Mouse (Mus musculus) intestine, embryonic 14.5 days (tissue): ENCODE measurements around the gene Casp4. TPM values are rescaled to one million over a fixed set of nuclear protein-coding genes. Genes with fewer than 3 reads are reported as not detected.
A peak's percentile ranks its signal among the peaks of the same experiment; 100 is the strongest.

Experiments used
- ATAC-seq: fragments of 200-750 bp; cut with Nextera tagmentation; replicated peaks from 2 replicates; pipeline ENCODE4 v1.8.0; 2017; ENCODE audit warnings: low read depth, moderate number of reproducible peaks, moderate TSS enrichment, moderate library complexity; ENCODE audit not compliant: low FRiP score, low TSS enrichment
- DNase-seq: peaks from one replicate; pipeline ENCODE4 v3.0.0-alpha.2; 2018; ENCODE audit warnings: low spot score
- H3K27ac ChIP-seq: fragments of 300-500 bp; sonication (generic); 2 replicates; pipeline ENCODE4 v1.5.1; 2014; ENCODE audit warnings: low read depth, mild to moderate bottlenecking, control low read depth
- H3K27me3 ChIP-seq: fragments of 300-500 bp; sonication (generic); replicated peaks from 2 replicates; pipeline ENCODE4 v1.6.1; 2014; ENCODE audit warnings: low read length, control low read depth; ENCODE audit not compliant: control insufficient read depth, insufficient read depth
- H3K36me3 ChIP-seq: fragments of 300-500 bp; sonication (generic); 2 replicates; pipeline ENCODE4 v1.6.1; 2014; ENCODE audit warnings: low read length, control low read depth; ENCODE audit not compliant: control insufficient read depth, insufficient read depth
- H3K4me1 ChIP-seq: fragments of 300-500 bp; sonication (generic); replicated peaks from 2 replicates; pipeline ENCODE4 v1.6.1; 2014; ENCODE audit warnings: low read length, control low read depth, mixed read lengths; ENCODE audit not compliant: control insufficient read depth, insufficient read depth
- H3K4me2 ChIP-seq: fragments of 300-500 bp; sonication (generic); 2 replicates; pipeline ENCODE4 v1.6.1; 2014; ENCODE audit warnings: low read length
- H3K4me3 ChIP-seq: fragments of 300-500 bp; sonication (generic); 2 replicates; pipeline ENCODE4 v1.5.1; 2014; ENCODE audit warnings: low read depth, low read length, control low read depth, mixed read lengths
- H3K9ac ChIP-seq: fragments of 300-500 bp; sonication (generic); 2 replicates; pipeline ENCODE4 v1.6.1; 2014; ENCODE audit warnings: mild to moderate bottlenecking, low read length
- H3K9me3 ChIP-seq: fragments of 300-500 bp; sonication (generic); 2 replicates; pipeline ENCODE4 v1.6.1; 2016; ENCODE audit warnings: low read length, control low read depth; ENCODE audit not compliant: control insufficient read depth
- WGBS: fragments of 180-500 bp; shearing (Covaris S2); extraction: QIAGEN DNeasy Blood & Tissue Kit; methylation state at CpG from one replicate; pipeline ENCODE4 v1.1.7; 2014; 5-methylcytosine and 5-hydroxymethylcytosine counted together
- polyA plus RNA-seq: library from polyadenylated mRNA; unstranded; fragments of >200 nt; fragmentation: Nextera tagmentation; extraction: Ambion mirVana; gene quantifications from 2 replicates; pipeline ENCODE4 v1.2.1, GENCODE M21; 2014

Gene Casp4
- polyA plus RNA-seq, 1 experiment from 2014 or later: 1.9 TPM

GRCm38 (mm10) chr9:5298329-5299131 lies 10.1 kb upstream of the Casp4 start, which contains the start of gene Casp1:
Gene Casp1 (plus strand): TSS chr9:5298517.
- 75% methylated on average over 11 of the region's 11 CpGs for WGBS
- no peaks in the 10 kb centered on the region for H3K36me3 ChIP-seq
- no peaks in the 10 kb centered on the region for H3K4me1 ChIP-seq
- H3K27me3 ChIP-seq: no peaks in the 10 kb centered on the region
- H3K27ac ChIP-seq: no peak within 1 kb of the TSS
- no peak within 1 kb of the TSS for H3K4me2 ChIP-seq
- no peak within 1 kb of the TSS for H3K9ac ChIP-seq
- no peaks in the 10 kb centered on the region for H3K9me3 ChIP-seq
- no peak for DNase-seq
- H3K4me3 ChIP-seq: no peak within 1 kb of the TSS
- ATAC-seq: no peak

DNA sequence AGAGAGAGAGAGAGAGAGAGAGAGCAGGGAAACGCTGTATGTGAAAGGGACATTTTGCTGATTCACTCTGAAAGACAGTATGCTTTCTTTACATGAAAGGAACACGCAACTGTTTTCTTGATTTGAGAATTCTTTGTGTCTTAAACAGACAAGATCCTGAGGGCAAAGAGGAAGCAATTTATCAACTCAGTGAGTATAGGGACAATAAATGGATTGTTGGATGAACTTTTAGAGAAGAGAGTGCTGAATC lies 9.6 kb upstream of the Casp4 start:
- no peak overlapping the region for H3K27ac ChIP-seq

GRCm38 (mm10) chr9:5310112-5310511 lies 1.5 kb downstream of the Casp4 start:
- no peak overlapping the region for H3K9ac ChIP-seq
- H3K27ac ChIP-seq: no peak overlapping the region
- no peaks in the 10 kb centered on the region for H3K4me1 ChIP-seq
- ATAC-seq (no peak), DNase-seq (no peak)
- no peaks in the 10 kb centered on the region for H3K27me3 ChIP-seq
- no peaks in the 10 kb centered on the region for H3K36me3 ChIP-seq
- H3K4me3 ChIP-seq: no peak overlapping the region
- no peak overlapping the region for H3K4me2 ChIP-seq
- H3K9me3 ChIP-seq: no peaks in the 10 kb centered on the region

More for the DNA sequence above, 9.6 kb upstream of the Casp4 start:
- DNase-seq: no peak
- WGBS: 74% methylated on average over 2 of the region's 2 CpGs
- Histone ChIP-seq H3K27me3 (no peaks in the 10 kb centered on the region), H3K36me3 (no peaks in the 10 kb centered on the region), H3K4me3 (no peak overlapping the region), H3K9ac (no peak overlapping the region), H3K4me2 (no peak overlapping the region), H3K4me1 (no peaks in the 10 kb centered on the region), H3K9me3 (no peaks in the 10 kb centered on the region)
- no peak for ATAC-seq

- no peak for ATAC-seq
- Histone ChIP-seq H3K27ac (no peak overlapping the region), H3K4me1 (no peaks in the 10 kb centered on the region), H3K36me3 (no peaks in the 10 kb centered on the region), H3K27me3 (no peaks in the 10 kb centered on the region), H3K9ac (no peak overlapping the region), H3K4me2 (no peak overlapping the region), H3K9me3 (no peaks in the 10 kb centered on the region), H3K4me3 (no peak overlapping the region)
- WGBS: 74% methylated on average over 4 of the region's 4 CpGs
- no peak for DNase-seq
Measured at GRCm38 (mm10) chr9:5311435-5311834, 2.8 kb downstream of the Casp4 start.

DNA sequence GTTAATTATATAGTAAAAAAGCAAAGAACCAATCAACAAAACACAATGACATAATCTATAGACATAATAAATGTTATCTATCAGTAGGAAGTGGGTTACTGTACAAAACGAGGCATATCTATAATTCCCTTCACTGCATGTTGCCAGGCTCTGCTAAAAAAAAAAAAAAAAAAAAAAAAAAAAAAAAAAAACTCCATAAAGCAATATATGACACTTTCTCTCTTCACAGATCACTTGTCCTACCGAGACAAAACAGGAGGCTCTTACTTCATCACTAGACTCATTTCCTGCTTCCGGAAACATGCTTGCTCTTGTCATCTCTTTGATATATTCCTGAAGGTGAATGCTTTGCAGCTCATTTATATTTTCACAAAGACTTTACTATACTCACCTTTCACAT lies 19.6 kb downstream of the Casp4 start:
- Histone ChIP-seq H3K36me3 (no peaks in the 10 kb centered on the region), H3K9ac (no peak overlapping the region), H3K4me2 (no peak overlapping the region), H3K9me3 (no peaks in the 10 kb centered on the region), H3K4me1 (no peaks in the 10 kb centered on the region), H3K27ac (no peak overlapping the region), H3K4me3 (no peak overlapping the region), H3K27me3 (no peaks in the 10 kb centered on the region)
- WGBS: 72% methylated on average over 3 of the region's 3 CpGs
- no peak for ATAC-seq
- no peak for DNase-seq

DNA sequence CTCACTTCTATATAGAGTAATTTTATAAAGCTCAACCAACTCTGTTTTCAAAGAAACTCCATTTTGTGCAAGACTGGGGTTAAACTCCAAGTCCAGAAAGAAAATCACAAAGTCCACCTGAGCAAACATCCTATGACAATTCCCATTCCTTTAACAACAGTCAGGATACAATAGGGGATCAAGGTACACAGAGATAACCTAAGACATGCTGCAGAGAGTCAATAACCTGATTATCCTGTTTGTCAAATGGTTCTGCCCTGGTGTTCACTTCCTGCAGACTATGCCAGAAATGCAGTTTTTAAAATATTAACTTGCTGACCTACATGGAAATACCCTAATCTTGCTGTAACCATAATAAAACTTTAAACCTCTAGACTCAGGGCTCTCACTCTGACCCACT lies 23.8 kb downstream of the Casp4 start:
- ATAC-seq (peak; percentile 95), DNase-seq (no peak)

DNA sequence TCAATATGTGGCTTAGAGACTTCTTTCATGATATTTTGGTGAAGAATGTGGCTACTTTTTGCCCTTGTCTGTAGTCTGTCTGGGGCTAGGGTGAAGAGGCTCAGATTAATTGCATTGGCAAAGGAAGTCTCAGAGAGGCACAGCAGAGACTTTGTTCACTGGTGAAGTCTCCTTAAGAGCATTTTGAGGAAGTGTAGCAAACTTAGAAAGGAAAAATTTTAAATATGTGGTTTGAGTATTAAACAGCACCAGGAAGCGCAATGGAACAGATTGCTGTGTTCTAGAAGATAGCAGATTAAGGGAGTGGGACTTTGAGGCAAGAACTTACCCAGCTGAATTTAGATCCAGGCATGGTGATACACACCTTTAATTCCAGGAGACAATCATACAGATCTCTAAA lies 24.8 kb downstream of the Casp4 start:
- no peak for DNase-seq
- no peak overlapping the region for H3K9ac ChIP-seq
- no peak overlapping the region for H3K4me3 ChIP-seq
- no peak for ATAC-seq
- H3K4me1 ChIP-seq: no peaks in the 10 kb centered on the region
- no peaks in the 10 kb centered on the region for H3K27me3 ChIP-seq
- H3K9me3 ChIP-seq: no peaks in the 10 kb centered on the region
- 90% methylated on average over 1 of the region's 1 CpGs for WGBS
- H3K27ac ChIP-seq: no peak overlapping the region
- H3K36me3 ChIP-seq: no peaks in the 10 kb centered on the region
- H3K4me2 ChIP-seq: no peak overlapping the region

More for the DNA sequence above, 23.8 kb downstream of the Casp4 start:
- Histone ChIP-seq H3K9ac (no peak overlapping the region), H3K36me3 (no peaks in the 10 kb centered on the region), H3K27me3 (no peaks in the 10 kb centered on the region), H3K4me2 (no peak overlapping the region), H3K27ac (no peak overlapping the region), H3K4me3 (no peak overlapping the region), H3K4me1 (no peaks in the 10 kb centered on the region), H3K9me3 (no peaks in the 10 kb centered on the region)

- H3K4me2 ChIP-seq: no peak overlapping the region
- H3K4me1 ChIP-seq: no peaks in the 10 kb centered on the region; the same call in 1 of the 2 replicates
- no peak overlapping the region for H3K27ac ChIP-seq
- DNase-seq: no peak
- H3K27me3 ChIP-seq: no peaks in the 10 kb centered on the region
- H3K36me3 ChIP-seq: no peaks in the 10 kb centered on the region
- H3K9me3 ChIP-seq: no peaks in the 10 kb centered on the region
- no peak overlapping the region for H3K4me3 ChIP-seq
- H3K9ac ChIP-seq: no peak overlapping the region
- ATAC-seq: no peak
- WGBS: 83% methylated on average over 1 of the region's 1 CpGs
Measured at GRCm38 (mm10) chr9:5343092-5343491, 34.5 kb downstream of the Casp4 start.

DNA sequence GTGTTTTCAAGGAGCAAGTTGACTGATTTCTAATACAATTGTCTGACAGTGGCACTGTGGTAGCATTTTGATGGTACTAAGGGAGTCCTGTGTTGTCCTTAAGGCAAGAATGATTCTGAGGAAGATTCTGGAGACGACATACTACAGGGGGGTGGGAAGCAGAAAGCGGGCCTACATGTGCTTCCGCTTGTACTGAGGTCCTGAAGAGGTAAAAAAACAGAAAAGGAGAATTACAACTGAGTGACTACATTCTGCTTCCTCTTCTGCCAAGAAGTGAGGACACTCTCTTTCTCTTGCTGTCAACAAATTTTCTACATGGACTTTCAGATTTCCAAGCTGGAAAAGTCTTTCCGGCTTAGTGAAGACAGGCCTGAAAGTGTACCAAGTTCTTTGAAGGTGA lies 35.5 kb downstream of the Casp4 start:
- H3K9ac ChIP-seq: no peak overlapping the region
- no peaks in the 10 kb centered on the region for H3K9me3 ChIP-seq
- no peaks in the 10 kb centered on the region; the same call in 1 of the 2 replicates for H3K4me1 ChIP-seq
- no peak overlapping the region for H3K4me3 ChIP-seq
- H3K36me3 ChIP-seq: no peaks in the 10 kb centered on the region
- H3K4me2 ChIP-seq: no peak overlapping the region
- H3K27me3 ChIP-seq: no peaks in the 10 kb centered on the region
- no peak overlapping the region for H3K27ac ChIP-seq
- no peak for DNase-seq
- no peak for ATAC-seq
- 90% methylated on average over 4 of the region's 4 CpGs for WGBS
